Mouse (Mus musculus) cerebellum, postnatal 10 days (tissue): ENCODE results near the gene Hmcn2.

Source experiments
- DNase-seq, 2 experiments: peaks; one replicate each; pipeline ENCODE4 v3.0.0; 2021; ENCODE audit warnings: mixed read lengths in 2 of 2

Gene Hmcn2

GRCm38 (mm10) chr2:31418571-31418970, 104.4 kb downstream of the Hmcn2 start:
- no peak for DNase-seq

GRCm38 (mm10) chr2:31420914-31421313, 106.7 kb downstream of the Hmcn2 start:
- peak; percentile 29 to 47 for DNase-seq

GRCm38 (mm10) chr2:31422576-31422975, 108.4 kb downstream of the Hmcn2 start:
- DNase-seq = no peak

- DNase-seq = peak; percentile 74 to 75
Observed at GRCm38 (mm10) chr2:31431477-31431876, 117.3 kb downstream of the Hmcn2 start.

- no peak for DNase-seq
Observed at GRCm38 (mm10) chr2:31434746-31435145, 120.5 kb downstream of the Hmcn2 start.

- DNase-seq = peak; percentile 57 to 59
Observed at GRCm38 (mm10) chr2:31435567-31435966, 121.4 kb downstream of the Hmcn2 start.

- DNase-seq = no peak
Observed at GRCm38 (mm10) chr2:31437480-31438245, 123.4 kb downstream of the Hmcn2 start.

- DNase-seq = no peak
Observed at GRCm38 (mm10) chr2:31439576-31439975, 125.4 kb downstream of the Hmcn2 start.

GRCm38 (mm10) chr2:31442480-31443160, 128.4 kb downstream of the Hmcn2 start:
- no peak for DNase-seq

GRCm38 (mm10) chr2:31446036-31446435, 131.8 kb downstream of the Hmcn2 start:
- DNase-seq = no peak

- DNase-seq = no peak
Observed at GRCm38 (mm10) chr2:31446456-31446855, 132.2 kb downstream of the Hmcn2 start.

- DNase-seq = no peak
Observed at GRCm38 (mm10) chr2:31447536-31447935, 133.3 kb downstream of the Hmcn2 start.

- DNase-seq = no peak
Observed at GRCm38 (mm10) chr2:31448756-31449440, 134.7 kb downstream of the Hmcn2 start.

GRCm38 (mm10) chr2:31449441-31449815, 135.2 kb downstream of the Hmcn2 start:
- DNase-seq = peak; percentile 75 to 81

GRCm38 (mm10) chr2:31449902-31450301, 135.7 kb downstream of the Hmcn2 start:
- no peak for DNase-seq

GRCm38 (mm10) chr2:31450661-31451060, 136.4 kb downstream of the Hmcn2 start:
- no peak for DNase-seq

GRCm38 (mm10) chr2:31451530-31451929, 137.3 kb downstream of the Hmcn2 start:
- DNase-seq = no peak

GRCm38 (mm10) chr2:31453011-31453410, 138.8 kb downstream of the Hmcn2 start:
- DNase-seq = no peak

GRCm38 (mm10) chr2:31453559-31454177, 139.5 kb downstream of the Hmcn2 start:
- peak in 1 of 2 experiments; percentile 38 for DNase-seq

GRCm38 (mm10) chr2:31454280-31454679, 140.1 kb downstream of the Hmcn2 start:
- DNase-seq = peak; percentile 55 to 70

GRCm38 (mm10) chr2:31455418-31455817, 141.2 kb downstream of the Hmcn2 start:
- no peak for DNase-seq

- no peak for DNase-seq
Observed at GRCm38 (mm10) chr2:31458460-31458859, 144.2 kb downstream of the Hmcn2 start.
